Mouse (Mus musculus) intestine, postnatal 0 days (tissue): ENCODE measurements at regions not wholly inside any gene's neighbourhood (a gene's known extent, or its start where the extent isn't known, plus 50 kb on each side); places are given as distances from the start of the nearest gene placed in this dataset.

ENCODE experiments used
- ATAC-seq: fragments of 200-750 bp; cut with Nextera tagmentation; 2 replicates; pipeline ENCODE4 v1.8.0; 2017; ENCODE audit warnings: mild to moderate bottlenecking, moderate TSS enrichment, moderate library complexity
- H3K27ac ChIP-seq: fragments of 300-500 bp; sonication (generic); 2 replicates; pipeline ENCODE4 v1.5.1; 2014; ENCODE audit warnings: mild to moderate bottlenecking, low read depth, low read length, moderate library complexity
- H3K27me3 ChIP-seq: fragments of 300-500 bp; sonication (generic); replicated peaks from 2 replicates; pipeline ENCODE4 v1.6.1; 2014; ENCODE audit warnings: low read length, mixed read lengths; ENCODE audit not compliant: control insufficient read depth, insufficient read depth
- H3K36me3 ChIP-seq: fragments of 300-500 bp; sonication (generic); 2 replicates; pipeline ENCODE4 v1.6.1; 2014; ENCODE audit warnings: mild to moderate bottlenecking, moderate library complexity; ENCODE audit not compliant: control insufficient read depth, insufficient read depth
- H3K4me1 ChIP-seq: fragments of 300-500 bp; sonication (generic); replicated peaks from 2 replicates; pipeline ENCODE4 v1.6.1; 2014; ENCODE audit warnings: antibody characterized with exemption, low read length, mixed read lengths; ENCODE audit not compliant: control insufficient read depth, insufficient read depth
- H3K4me2 ChIP-seq: fragments of 300-500 bp; sonication (generic); replicated peaks from 2 replicates; pipeline ENCODE4 v1.6.1; 2014; ENCODE audit warnings: low read depth, mild to moderate bottlenecking, moderate library complexity
- H3K4me3 ChIP-seq: fragments of 300-500 bp; sonication (generic); 2 replicates; pipeline ENCODE4 v1.5.1; 2014; ENCODE audit warnings: low read depth, low read length
- H3K9ac ChIP-seq: fragments of 300-500 bp; sonication (generic); 2 replicates; pipeline ENCODE4 v1.6.1; 2014; ENCODE audit warnings: mild to moderate bottlenecking, low read depth, low read length
- H3K9me3 ChIP-seq: fragments of 300-500 bp; sonication (generic); 2 replicates; pipeline ENCODE4 v1.6.1; 2016; ENCODE audit warnings: mixed run types; ENCODE audit not compliant: control insufficient read depth
- CTCF ChIP-seq: sonication (generic); IDR thresholded peaks from 2 replicates; pipeline ENCODE4 v1.5.1; 2016; ENCODE audit warnings: low read depth, mild to moderate bottlenecking, control low read depth, antibody characterized with exemption, moderate library complexity
- WGBS: fragments of 180-500 bp; shearing (Covaris S2); extraction: QIAGEN DNeasy Blood & Tissue Kit; methylation state at CpG from one replicate; pipeline ENCODE4 v1.1.7; 2014; 5-methylcytosine and 5-hydroxymethylcytosine counted together

GRCm38 (mm10) chr16:26231110-26231509 lies 125.5 kb upstream of the P3h2 start:
- TF ChIP-seq CTCF, result no peak
- Histone ChIP-seq H3K4me2 (no peak overlapping the region), H3K27ac (no peak overlapping the region), H3K9me3 (no peaks in the 10 kb centered on the region), H3K9ac (no peak overlapping the region), H3K4me3 (no peak overlapping the region), H3K27me3 (no peaks in the 10 kb centered on the region), H3K4me1 (no peaks in the 10 kb centered on the region), H3K36me3 (no peaks in the 10 kb centered on the region)
- ATAC-seq, result no peak
- WGBS, result 97% methylated on average over 1 of the region's 1 CpGs

- H3K4me2 ChIP-seq, result no peak overlapping the region
- TF ChIP-seq CTCF, result no peak
- no peak overlapping the region for H3K9ac ChIP-seq
- ATAC-seq, result no peak
- no peak overlapping the region for H3K4me3 ChIP-seq
- no peak overlapping the region for H3K27ac ChIP-seq
- no peaks in the 10 kb centered on the region for H3K36me3 ChIP-seq
- no peaks in the 10 kb centered on the region for H3K27me3 ChIP-seq
- H3K4me1 ChIP-seq, result no peaks in the 10 kb centered on the region
- no peaks in the 10 kb centered on the region for H3K9me3 ChIP-seq
- 44% methylated on average over 3 of the region's 3 CpGs for WGBS
These were observed 105.8 kb upstream of the P3h2 start for GRCm38 (mm10) chr16:26211418-26211817.

- Histone ChIP-seq H3K27me3 (no peaks in the 10 kb centered on the region), H3K27ac (no peak overlapping the region), H3K4me2 (no peak overlapping the region), H3K9me3 (no peaks in the 10 kb centered on the region), H3K4me3 (no peak overlapping the region), H3K9ac (no peak overlapping the region), H3K36me3 (no peaks in the 10 kb centered on the region), H3K4me1 (no peaks in the 10 kb centered on the region)
- ATAC-seq, result no peak
- TF ChIP-seq CTCF, result peak; percentile 67
- WGBS, result 17% methylated on average over 4 of the region's 4 CpGs
These were observed 93.5 kb upstream of the P3h2 start for GRCm38 (mm10) chr16:26199125-26199524.

GRCm38 (mm10) chr16:26196345-26196744 lies 90.8 kb upstream of the P3h2 start:
- Histone ChIP-seq H3K4me1 (no peaks in the 10 kb centered on the region), H3K9me3 (no peaks in the 10 kb centered on the region), H3K36me3 (no peaks in the 10 kb centered on the region), H3K4me3 (no peak overlapping the region), H3K27ac (no peak overlapping the region), H3K4me2 (no peak overlapping the region), H3K9ac (no peak overlapping the region), H3K27me3 (no peaks in the 10 kb centered on the region)
- no peak for ATAC-seq
- no peak for TF ChIP-seq CTCF

GRCm38 (mm10) chr16:26185288-26186281 lies 80.0 kb upstream of the P3h2 start:
- ATAC-seq, result no peak
- 47% methylated on average over 8 of the region's 8 CpGs for WGBS

GRCm38 (mm10) chr16:26184647-26185262 lies 79.2 kb upstream of the P3h2 start:
- Histone ChIP-seq H3K4me2 (no peak overlapping the region), H3K27ac (no peak overlapping the region), H3K9ac (no peak overlapping the region), H3K4me1 (no peaks in the 10 kb centered on the region), H3K36me3 (no peaks in the 10 kb centered on the region), H3K27me3 (no peaks in the 10 kb centered on the region), H3K9me3 (no peaks in the 10 kb centered on the region), H3K4me3 (no peak overlapping the region)
- TF ChIP-seq CTCF, result no peak
- WGBS, result 39% methylated on average over 6 of the region's 6 CpGs
- no peak for ATAC-seq

More at GRCm38 (mm10) chr16:26185288-26186281, 80.0 kb upstream of the P3h2 start:
- no peak overlapping the region for H3K4me2 ChIP-seq
- H3K9me3 ChIP-seq, result no peaks in the 10 kb centered on the region
- TF ChIP-seq CTCF, result no peak
- H3K27me3 ChIP-seq, result no peaks in the 10 kb centered on the region
- H3K9ac ChIP-seq, result no peak overlapping the region
- no peak overlapping the region for H3K4me3 ChIP-seq
- no peak overlapping the region for H3K27ac ChIP-seq
- H3K4me1 ChIP-seq, result no peaks in the 10 kb centered on the region
- no peaks in the 10 kb centered on the region for H3K36me3 ChIP-seq
